ENCODE assay signal across 22 mouse cellular contexts in the genomic region with DNA sequence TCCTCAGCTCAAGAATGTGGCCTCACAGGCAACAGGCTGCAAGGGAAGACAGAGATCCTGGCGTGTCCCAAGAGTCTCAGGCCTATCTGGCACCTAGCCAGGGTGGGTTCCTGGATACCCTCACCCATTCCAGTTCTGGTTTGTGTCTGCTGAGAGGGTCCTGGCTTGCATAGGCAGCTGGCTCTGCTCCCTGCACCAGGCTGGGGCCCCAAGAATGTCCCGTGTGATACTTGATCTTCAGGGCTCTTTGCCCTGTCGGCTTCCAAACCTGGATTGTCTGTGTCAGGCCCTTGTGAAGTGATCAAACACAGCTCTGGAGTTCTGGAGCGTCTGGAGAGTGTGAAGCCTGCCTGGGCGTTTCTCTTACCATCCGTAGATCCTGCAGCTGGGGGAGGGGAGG. TPM values are rescaled to one million over a fixed set of nuclear protein-coding genes. Genes with fewer than 3 reads are reported as not detected.
A peak's percentile ranks its signal among the peaks of the same experiment; 100 is the strongest.
DNase-seq lines count a peak whose midpoint lies in the region; ATAC-seq and TF ChIP-seq lines count a peak whose summit lies in the region.
"Had no signal": no experiment of that assay in that cellular context is flagged by ENCODE, and none has a peak within 500 bp of the region (broad histone marks: within the 10 kb centered on the region; RNA-seq: fewer than 3 reads in every experiment).

No protein-coding gene starts in this region.

- H3K4me3 ChIP-seq in gastrocnemius, adult 2 months: no peak overlapping the region
- H3K4me3 ChIP-seq in lung, embryonic 14.5 days (ENCODE audit: low read depth, low read length): no peak overlapping the region
- H3K4me3 ChIP-seq in embryonic facial prominence, embryonic 14.5 days (ENCODE audit: low read depth, low read length): no peak overlapping the region
- H3K4me3 ChIP-seq in stomach, embryonic 16.5 days (replicated peaks; ENCODE audit: low read length): no peak overlapping the region
- H3K4me3 ChIP-seq in kidney, embryonic 16.5 days (ENCODE audit: low read length): no peak overlapping the region
- H3K4me3 ChIP-seq: midbrain, embryonic 12.5 days had no signal

- ATAC-seq in lung, embryonic 14.5 days (ENCODE audit: insufficient read depth): peak; percentile 41; the same call in 1 of the 2 replicates
- peak; percentile 54 for ATAC-seq in embryonic facial prominence, embryonic 14.5 days (ENCODE audit: low read depth)
- ATAC-seq in stomach, embryonic 16.5 days (ENCODE audit: insufficient read depth, low FRiP score): peak; percentile 54; the same call in 1 of the 2 replicates
- ATAC-seq in megakaryocyte-erythroid progenitor cell, adult 5-6 weeks (replicated peaks; ENCODE audit: low FRiP score, low TSS enrichment, poor library complexity, severe bottlenecking): no peak
- no peak for ATAC-seq in kidney, embryonic 16.5 days (ENCODE audit: low FRiP score, low TSS enrichment)

- intact Hi-C loops in gastrocnemius, adult 2 months (cut with DNase I): no loop called here
- intact Hi-C loops in gastrocnemius, postnatal 14 days (cut with DNase I; ENCODE audit: low total_unique reads): no loop called here

- H3K4me2 ChIP-seq in lung, embryonic 14.5 days: no peak overlapping the region
- H3K4me2 ChIP-seq in embryonic facial prominence, embryonic 14.5 days (ENCODE audit: low read depth, low read length): no peak overlapping the region
- H3K4me2 ChIP-seq in stomach, embryonic 16.5 days (ENCODE audit: low read depth, low read length): no peak overlapping the region
- H3K4me2 ChIP-seq in kidney, embryonic 16.5 days (replicated peaks; ENCODE audit: low read depth, low read length): no peak overlapping the region
- H3K4me2 ChIP-seq: liver, embryonic 11.5 days; midbrain, embryonic 12.5 days had no signal

- TF ChIP-seq CTCF in gastrocnemius, adult 2 months (IDR thresholded peaks at IDR 0.05): no peak
- no peak for TF ChIP-seq CTCF in lung, embryonic 14.5 days (IDR thresholded peaks at IDR 0.05; ENCODE audit: low read depth)

- WGBS in lung, embryonic 14.5 days: 10% methylated on average over 6 of the region's 6 CpGs
- WGBS in embryonic facial prominence, embryonic 14.5 days: 9% methylated on average over 6 of the region's 6 CpGs
- 13% methylated on average over 6 of the region's 6 CpGs for WGBS in stomach, embryonic 16.5 days
- 15% methylated on average over 6 of the region's 6 CpGs for WGBS in kidney, embryonic 16.5 days

- no peaks in the 10 kb centered on the region for H3K36me3 ChIP-seq in lung, embryonic 14.5 days (ENCODE audit: insufficient read depth)
- no peaks in the 10 kb centered on the region for H3K36me3 ChIP-seq in embryonic facial prominence, embryonic 14.5 days (ENCODE audit: control insufficient read depth, insufficient read depth, low read length)
- no peaks in the 10 kb centered on the region for H3K36me3 ChIP-seq in stomach, embryonic 16.5 days (ENCODE audit: control insufficient read depth, insufficient read depth, low read length)
- no peaks in the 10 kb centered on the region for H3K36me3 ChIP-seq in kidney, embryonic 16.5 days (ENCODE audit: insufficient read depth, low read length)
- H3K36me3 ChIP-seq: midbrain, embryonic 12.5 days had no signal

- no peak overlapping the region for H3K27ac ChIP-seq in gastrocnemius, adult 2 months
- no peak overlapping the region for H3K27ac ChIP-seq in lung, embryonic 14.5 days (ENCODE audit: low read depth)
- H3K27ac ChIP-seq in embryonic facial prominence, embryonic 14.5 days (replicated peaks; ENCODE audit: low read depth, low read length): peak overlapping the region; percentile 19
- no peak overlapping the region for H3K27ac ChIP-seq in stomach, embryonic 16.5 days (ENCODE audit: low read length)
- H3K27ac ChIP-seq in kidney, embryonic 16.5 days (ENCODE audit: low read length): no peak overlapping the region
- H3K27ac ChIP-seq: midbrain, embryonic 12.5 days had no signal

- no peaks in the 10 kb centered on the region for H3K9me3 ChIP-seq in lung, embryonic 14.5 days (ENCODE audit: low read depth, low read length)
- H3K9me3 ChIP-seq in embryonic facial prominence, embryonic 14.5 days (ENCODE audit: control insufficient read depth, low read length): no peaks in the 10 kb centered on the region
- no peaks in the 10 kb centered on the region for H3K9me3 ChIP-seq in stomach, embryonic 16.5 days (replicated peaks; ENCODE audit: control insufficient read depth, low read length)
- H3K9me3 ChIP-seq in kidney, embryonic 16.5 days (ENCODE audit: low read length): no peaks in the 10 kb centered on the region
- H3K9me3 ChIP-seq: midbrain, embryonic 12.5 days had no signal

- DNase-seq in gastrocnemius, adult 2 months: peak; percentile 22
- DNase-seq in gastrocnemius, postnatal 14 days: no peak
- DNase-seq in lung, embryonic 14.5 days: peak; percentile 44
- DNase-seq in lung, adult 18-20 months: no peak
- peak; percentile 46 for DNase-seq in embryonic facial prominence, embryonic 14.5 days (ENCODE audit: low spot score)
- DNase-seq: adrenal gland, postnatal 10 days; B cell, adult 2 months; cerebellum, adult 9-11 months; kidney, adult 2 months; lung, postnatal 14 days had no signal

- H3K4me1 ChIP-seq in lung, embryonic 14.5 days (ENCODE audit: insufficient read depth): peaks cover 11% of the 10 kb centered on the region
- peaks cover 12% of the 10 kb centered on the region for H3K4me1 ChIP-seq in embryonic facial prominence, embryonic 14.5 days (ENCODE audit: control insufficient read depth, insufficient read depth, low read length)
- H3K4me1 ChIP-seq in stomach, embryonic 16.5 days (ENCODE audit: control insufficient read depth, insufficient read depth, low read length): 0 out of 2 replicates have a peak, but pooled peaks cover 6% of the 10 kb centered on the region
- H3K4me1 ChIP-seq in kidney, embryonic 16.5 days (ENCODE audit: insufficient read depth, low read length): no peaks in the 10 kb centered on the region

- no peak overlapping the region for H3K9ac ChIP-seq in lung, embryonic 14.5 days
- no peak overlapping the region for H3K9ac ChIP-seq in embryonic facial prominence, embryonic 14.5 days (ENCODE audit: low read depth, low read length)
- no peak overlapping the region for H3K9ac ChIP-seq in stomach, embryonic 16.5 days (ENCODE audit: low read length)
- H3K9ac ChIP-seq in kidney, embryonic 16.5 days (replicated peaks; ENCODE audit: low read length): no peak overlapping the region
- H3K9ac ChIP-seq: midbrain, embryonic 12.5 days had no signal

- H3K27me3 ChIP-seq in lung, embryonic 14.5 days (ENCODE audit: insufficient read depth, low read length): no peaks in the 10 kb centered on the region
- no peaks in the 10 kb centered on the region for H3K27me3 ChIP-seq in embryonic facial prominence, embryonic 14.5 days (replicated peaks; ENCODE audit: control insufficient read depth, insufficient read depth, low read length)
- no peaks in the 10 kb centered on the region for H3K27me3 ChIP-seq in stomach, embryonic 16.5 days (ENCODE audit: control insufficient read depth, insufficient read depth, low read length)
- H3K27me3 ChIP-seq in kidney, embryonic 16.5 days (ENCODE audit: insufficient read depth, low read length): no peaks in the 10 kb centered on the region
- H3K27me3 ChIP-seq: midbrain, embryonic 12.5 days had no signal

RNA-seq across cellular contexts. Expression of a gene that starts 22.2 kb away (rescaled TPM):
- not detected for total RNA-seq in gastrocnemius, adult 2 months (2021)
- not detected for total RNA-seq in gastrocnemius, postnatal 14 days (2021)
- not detected in 2 replicates for polyA plus RNA-seq in lung, embryonic 14.5 days (2014; fragmentation: Nextera tagmentation; extraction: Ambion mirVana)
- polyA plus RNA-seq in embryonic facial prominence, embryonic 14.5 days (2014; fragmentation: Nextera tagmentation; extraction: Ambion mirVana): not detected in 2 replicates
- polyA plus RNA-seq in stomach, embryonic 16.5 days (2015; fragmentation: Nextera tagmentation; extraction: Ambion mirVana): not detected in 2 replicates
- total RNA-seq in megakaryocyte-erythroid progenitor cell, adult 5-6 weeks (2014; fragmentation: Nextera tagmentation): not detected in 2 replicates
- total RNA-seq in megakaryocyte-erythroid progenitor cell, adult 5-6 weeks (2017): not detected in 2 replicates
- polyA plus RNA-seq in kidney, embryonic 16.5 days (2015; fragmentation: Nextera tagmentation; extraction: Ambion mirVana): not detected in 2 replicates
- total RNA-seq: adrenal gland, postnatal 10 days; ES-E14; heart, postnatal 25 days; left cerebral cortex, adult 18-20 months had no signal
- polyA plus RNA-seq: frontal cortex, adult 2 months; gonadal fat pad, adult 2 months; kidney, adult 2 months; large intestine, adult 2 months; liver, embryonic 11.5 days; midbrain, embryonic 12.5 days; urinary bladder, adult 2 months had no signal

Comparison
In these comparisons a context has a peak if more than half of its experiments do, and no peak if none do; other contexts are left out.
1. DNase-seq: peak in gastrocnemius, adult 2 months (single experiment), lung, embryonic 14.5 days (single experiment) and embryonic facial prominence, embryonic 14.5 days (single experiment); none in gastrocnemius, postnatal 14 days (single experiment) and lung, adult 18-20 months (0 of 2).
2. ATAC-seq: peak in lung, embryonic 14.5 days (single experiment), embryonic facial prominence, embryonic 14.5 days (single experiment) and stomach, embryonic 16.5 days (single experiment); none in megakaryocyte-erythroid progenitor cell, adult 5-6 weeks (single experiment) and kidney, embryonic 16.5 days (single experiment).